Mouse (Mus musculus) testis, adult 2 months (tissue): ENCODE data around the gene Stard7. TPM values are rescaled to one million over a fixed set of nuclear protein-coding genes. Genes with fewer than 3 reads are reported as not detected.

Experiments used
- H3K27ac ChIP-seq: fragments of 200-500 bp; 2 replicates; pipeline ENCODE4 v1.5.1; 2012; ENCODE audit warnings: low read depth, low read length; ENCODE audit not compliant: control insufficient read depth, insufficient read depth
- H3K27me3 ChIP-seq: fragments of 200-500 bp; 2 replicates; pipeline ENCODE4 v1.6.1; 2012; ENCODE audit warnings: mild to moderate bottlenecking, low read length, moderate library complexity; ENCODE audit not compliant: control insufficient read depth, insufficient read depth
- H3K36me3 ChIP-seq: fragments of 200-500 bp; 2 replicates; pipeline ENCODE4 v1.6.1; 2012; ENCODE audit warnings: mild to moderate bottlenecking, low read length; ENCODE audit not compliant: control insufficient read depth, insufficient read depth
- H3K4me1 ChIP-seq: fragments of 200-500 bp; 2 replicates; pipeline ENCODE4 v1.6.1; 2012; ENCODE audit warnings: low read length; ENCODE audit not compliant: control insufficient read depth, insufficient read depth
- H3K4me3 ChIP-seq: fragments of 200-500 bp; 2 replicates; pipeline ENCODE4 v1.5.1; 2012; ENCODE audit warnings: low read depth, mild to moderate bottlenecking, low read length, moderate library complexity, mixed read lengths; ENCODE audit not compliant: control insufficient read depth
- CTCF ChIP-seq: fragments of 200-500 bp; IDR thresholded peaks from 2 replicates; pipeline ENCODE4 v1.5.1; 2012; ENCODE audit warnings: low read depth, mild to moderate bottlenecking, inconsistent platforms, low read length, moderate library complexity; ENCODE audit not compliant: control insufficient read depth, insufficient read depth, insufficient replicate concordance
- POLR2A ChIP-seq: fragments of 200-500 bp; IDR thresholded peaks from 2 replicates; pipeline ENCODE4 v1.6.1; 2012; ENCODE audit warnings: low read depth, mild to moderate bottlenecking, inconsistent platforms, low read length, moderate library complexity; ENCODE audit not compliant: control insufficient read depth
- polyA plus RNA-seq: library from polyadenylated mRNA; depleted of rRNA; stranded (reverse); fragments of >200 nt; gene quantifications from 2 replicates; pipeline ENCODE4 v1.2.3, GENCODE M21; 2012

The Stard7 gene
- polyA plus RNA-seq, 1 experiment, result 18.3 TPM

- no peaks in the 10 kb centered on the region for H3K27me3 ChIP-seq
Measured at GRCm38 (mm10) chr2:127335767-127336496, 65.9 kb downstream of the Stard7 start, which contains the start of gene Dusp2. Dusp2 (plus strand) TSS chr2:127336159.

DNA sequence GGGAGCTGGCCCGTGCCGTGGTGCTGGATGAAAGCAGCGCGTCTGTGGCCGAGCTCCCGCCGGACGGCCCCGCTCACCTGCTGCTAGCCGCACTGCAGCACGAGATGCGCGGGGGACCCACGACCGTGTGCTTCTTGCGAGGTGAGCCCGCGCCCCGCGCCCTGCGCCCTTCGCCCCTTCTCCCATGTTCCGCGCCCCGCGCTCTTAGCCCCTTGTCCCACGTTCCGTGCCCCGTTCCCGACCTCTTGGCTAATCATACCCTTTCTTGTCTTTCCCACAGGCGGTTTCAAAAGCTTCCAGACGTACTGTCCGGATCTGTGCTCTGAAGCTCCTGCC lies 66.4 kb downstream of the Stard7 start:
- Histone ChIP-seq H3K4me3 (peak overlapping the region; percentile 91), H3K27ac (no peak overlapping the region), H3K36me3 (no peaks in the 10 kb centered on the region), H3K4me1 (peaks cover 12% of the 10 kb centered on the region), H3K27me3 (no peaks in the 10 kb centered on the region)
- TF ChIP-seq POLR2A, result no peak
- TF ChIP-seq CTCF, result no peak

More at GRCm38 (mm10) chr2:127335767-127336496, 65.9 kb downstream of the Stard7 start, which contains the start of gene Dusp2:
- no peaks in the 10 kb centered on the region for H3K36me3 ChIP-seq
- peak within 1 kb of the TSS; percentile 91 for H3K4me3 ChIP-seq
- TF ChIP-seq CTCF (no peak), POLR2A (no peak)
- H3K4me1 ChIP-seq, result peaks cover 12% of the 10 kb centered on the region
- no peak within 1 kb of the TSS for H3K27ac ChIP-seq

DNA sequence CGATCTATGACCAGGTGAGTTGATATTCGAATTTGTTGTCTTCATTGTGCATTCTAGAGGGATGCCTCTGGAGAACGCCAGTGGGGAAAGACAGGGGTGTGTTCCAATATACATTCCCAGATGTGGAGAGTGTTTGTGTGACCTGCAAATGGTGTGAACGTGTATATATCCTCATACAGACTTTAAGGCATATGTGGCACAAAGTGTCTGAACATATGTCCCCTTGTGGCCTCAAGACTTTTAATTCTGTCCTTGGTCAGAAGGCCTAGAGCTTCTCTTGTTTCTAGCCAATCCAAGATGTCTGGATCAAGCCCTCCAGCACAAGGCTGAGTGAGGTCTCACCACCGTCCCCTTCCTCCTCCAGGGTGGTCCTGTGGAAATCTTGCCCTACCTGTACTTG lies 66.9 kb downstream of the Stard7 start:
- TF ChIP-seq CTCF (no peak), POLR2A (no peak)
- Histone ChIP-seq H3K27ac (no peak overlapping the region), H3K27me3 (no peaks in the 10 kb centered on the region)

DNA sequence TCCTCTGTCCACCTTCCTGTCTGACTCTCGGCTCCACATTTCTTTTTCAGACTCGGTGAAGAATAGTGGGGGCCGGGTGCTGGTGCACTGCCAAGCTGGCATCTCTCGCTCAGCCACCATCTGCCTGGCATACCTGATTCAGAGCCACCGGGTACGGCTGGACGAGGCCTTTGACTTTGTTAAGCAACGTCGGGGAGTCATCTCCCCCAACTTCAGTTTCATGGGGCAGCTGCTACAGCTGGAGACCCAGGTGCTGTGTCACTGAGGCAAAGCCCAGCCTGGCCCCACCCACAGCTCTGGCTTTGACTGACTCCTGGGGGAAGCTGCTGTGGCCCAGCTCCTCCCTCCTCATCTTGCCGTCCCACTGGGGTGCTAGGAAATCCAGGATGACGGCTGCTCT lies 67.5 kb downstream of the Stard7 start:
- TF ChIP-seq POLR2A (no peak), CTCF (no peak)
- no peak overlapping the region for H3K4me3 ChIP-seq
- H3K36me3 ChIP-seq, result no peaks in the 10 kb centered on the region
- H3K4me1 ChIP-seq, result peaks cover 12% of the 10 kb centered on the region
- no peak overlapping the region for H3K27ac ChIP-seq
- H3K27me3 ChIP-seq, result no peaks in the 10 kb centered on the region

More for the DNA sequence above, 66.9 kb downstream of the Stard7 start:
- H3K36me3 ChIP-seq, result no peaks in the 10 kb centered on the region
- peak overlapping the region; percentile 91 for H3K4me3 ChIP-seq
- H3K4me1 ChIP-seq, result peaks cover 12% of the 10 kb centered on the region

GRCm38 (mm10) chr2:127338012-127338411 lies 68.0 kb downstream of the Stard7 start:
- no peaks in the 10 kb centered on the region for H3K36me3 ChIP-seq
- no peaks in the 10 kb centered on the region for H3K27me3 ChIP-seq
- H3K4me3 ChIP-seq, result no peak overlapping the region
- TF ChIP-seq CTCF (no peak), POLR2A (no peak)
- H3K27ac ChIP-seq, result no peak overlapping the region
- H3K4me1 ChIP-seq, result peaks cover 12% of the 10 kb centered on the region

DNA sequence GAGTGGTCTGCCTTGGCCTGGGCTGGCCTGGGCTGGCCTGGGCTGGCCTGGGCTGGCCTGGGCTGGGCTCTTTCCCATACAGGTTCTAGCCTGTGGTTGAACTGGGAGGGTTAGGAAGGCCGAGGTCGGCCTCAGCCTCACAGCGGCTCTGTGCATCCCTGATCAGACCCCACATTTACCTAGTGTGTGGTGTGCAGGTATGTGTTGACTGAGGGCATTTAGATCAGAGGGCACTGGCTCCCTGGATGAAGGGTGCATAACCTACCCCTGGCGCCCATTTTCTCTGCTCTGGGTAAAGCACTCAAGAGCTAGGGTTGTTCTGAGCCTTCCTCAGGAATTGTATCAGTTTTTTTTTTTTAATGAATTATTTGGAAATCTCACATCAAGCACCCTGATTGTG lies 68.4 kb downstream of the Stard7 start, which contains the start of gene Astl:
Astl (plus strand) TSS at position 224 of the 400 bp plus-strand sequence.
- Histone ChIP-seq H3K4me1 (peaks cover 12% of the 10 kb centered on the region), H3K4me3 (no peak within 1 kb of the TSS), H3K27ac (no peak within 1 kb of the TSS), H3K36me3 (no peaks in the 10 kb centered on the region), H3K27me3 (no peaks in the 10 kb centered on the region)
- TF ChIP-seq POLR2A (no peak), CTCF (no peak)

DNA sequence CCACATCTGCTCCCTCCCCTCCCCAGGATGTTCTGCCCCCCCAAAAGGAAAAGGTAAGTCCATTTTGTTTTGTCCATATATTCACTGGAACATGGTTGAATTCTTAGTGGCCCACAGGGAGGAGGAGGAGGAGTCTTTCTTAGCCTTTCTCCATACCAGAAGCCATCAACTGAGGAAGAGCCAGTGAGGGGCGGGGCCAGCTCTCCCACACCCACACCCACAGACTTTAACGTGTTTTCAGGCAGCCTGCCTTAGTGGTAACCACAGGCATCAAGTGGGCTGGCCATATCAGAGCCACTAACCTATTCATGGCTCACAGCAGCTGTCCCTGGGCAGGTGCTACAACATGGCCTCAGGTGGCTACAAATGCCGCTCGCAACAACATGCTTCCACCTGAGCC lies 68.8 kb downstream of the Stard7 start:
- H3K4me1 ChIP-seq, result peaks cover 12% of the 10 kb centered on the region
- TF ChIP-seq CTCF, result no peak
- TF ChIP-seq POLR2A, result no peak
- H3K27ac ChIP-seq, result no peak overlapping the region
- no peaks in the 10 kb centered on the region for H3K36me3 ChIP-seq
- H3K27me3 ChIP-seq, result no peaks in the 10 kb centered on the region
- no peak overlapping the region for H3K4me3 ChIP-seq
